Mouse (Mus musculus) C2C12 (cell line): ENCODE data around the gene Akr1c6. TPM values are rescaled to one million over a fixed set of nuclear protein-coding genes. Genes with fewer than 3 reads are reported as not detected.

ENCODE experiments used
- H3K27me3 ChIP-seq: one replicate; pipeline ENCODE4 v1.6.1; 2011; ENCODE audit not compliant: control insufficient read depth, insufficient read depth, insufficient read length
- H3K36me3 ChIP-seq: one replicate; pipeline ENCODE4 v1.6.1; 2011; ENCODE audit not compliant: control insufficient read depth, insufficient read depth
- H3K4me3 ChIP-seq: one replicate; pipeline ENCODE4 v1.5.1; 2011; ENCODE audit warnings: mild to moderate bottlenecking, control low read depth; ENCODE audit not compliant: poor library complexity, insufficient read depth, severe bottlenecking
- H3K79me2 ChIP-seq: one replicate; pipeline ENCODE4 v1.6.1; 2011; ENCODE audit not compliant: control insufficient read depth, insufficient read depth
- H3K79me3 ChIP-seq: one replicate; pipeline ENCODE4 v1.6.1; 2011; ENCODE audit warnings: low read depth, control low read depth
- H3ac ChIP-seq: one replicate; pipeline ENCODE3; 2011; ENCODE audit warnings: low read depth; ENCODE audit not compliant: control insufficient read depth, insufficient read length
- CEBPB ChIP-seq: IDR thresholded peaks from one replicate; pipeline ENCODE4 v1.6.1; 2011; ENCODE audit warnings: low read depth, mild to moderate bottlenecking, control low read depth, moderate library complexity
- CTCF ChIP-seq: IDR thresholded peaks from one replicate; pipeline ENCODE4 v1.5.1; 2011; ENCODE audit not compliant: control insufficient read depth, insufficient read depth, insufficient read length
- FOSL1 ChIP-seq: IDR thresholded peaks from one replicate; pipeline ENCODE4 v1.8.0; 2011; ENCODE audit warnings: mild to moderate bottlenecking, low read length; ENCODE audit not compliant: poor library complexity, insufficient read depth, severe bottlenecking
- MAX ChIP-seq: IDR thresholded peaks from one replicate; pipeline ENCODE4 v1.6.1; 2011; ENCODE audit warnings: mild to moderate bottlenecking, control low read depth
- MYOD1 ChIP-seq: IDR thresholded peaks from one replicate; pipeline ENCODE4 v1.6.1; 2011; ENCODE audit warnings: low read depth; ENCODE audit not compliant: control insufficient read depth, insufficient read length
- MYOG ChIP-seq: IDR thresholded peaks from one replicate; pipeline ENCODE4 v1.6.1; 2011; ENCODE audit not compliant: control insufficient read depth, insufficient read length; ENCODE audit errors: extremely low read depth
- USF1 ChIP-seq: IDR thresholded peaks from one replicate; pipeline ENCODE4 v1.6.1; 2011; ENCODE audit warnings: low read depth, mild to moderate bottlenecking, control low read depth, moderate library complexity
- polyA plus RNA-seq: library from polyadenylated mRNA; unstranded; fragments of >200 nt; fragmentation: generic; extraction: Trizol; gene quantifications from one replicate; pipeline ENCODE4 v1.2.1, GENCODE M21; 2012; ENCODE audit warnings: missing spikeins

Gene Akr1c6
- polyA plus RNA-seq, 1 experiment, result not detected

GRCm38 (mm10) chr13:4465641-4466040 lies 31.5 kb downstream of the Akr1c6 start:
- Histone ChIP-seq H3ac (no peak overlapping the region), H3K79me3 (no peaks in the 10 kb centered on the region), H3K27me3 (no peaks in the 10 kb centered on the region), H3K4me3 (no peak overlapping the region), H3K36me3 (no peaks in the 10 kb centered on the region), H3K79me2 (no peaks in the 10 kb centered on the region)
- no peak for TF ChIP-seq USF1
- no peak for TF ChIP-seq CEBPB
- TF ChIP-seq FOSL1, result no peak
- TF ChIP-seq MAX, result no peak
- no peak for TF ChIP-seq CTCF
- no peak for TF ChIP-seq MYOG
- no peak for TF ChIP-seq MYOD1

- TF ChIP-seq MYOG (no peak), USF1 (no peak), MAX (no peak), MYOD1 (no peak), FOSL1 (no peak), CTCF (no peak), CEBPB (no peak)
- Histone ChIP-seq H3K79me3 (no peaks in the 10 kb centered on the region), H3K4me3 (no peak overlapping the region), H3K27me3 (no peaks in the 10 kb centered on the region), H3K79me2 (no peaks in the 10 kb centered on the region), H3ac (no peak overlapping the region), H3K36me3 (no peaks in the 10 kb centered on the region)
Measured at GRCm38 (mm10) chr13:4467896-4468295, 33.8 kb downstream of the Akr1c6 start.

Other genes with a start within 250 kb of the Akr1c6 start
- 9.2 TPM for gene Akr1c13, start 243.2 kb upstream of the Akr1c6 start, polyA plus RNA-seq
- gene Akr1c19, start 205.6 kb upstream of the Akr1c6 start, polyA plus RNA-seq, result not detected
- gene Akr1c12, start 154.9 kb upstream of the Akr1c6 start, polyA plus RNA-seq, result 2.4 TPM
- gene Akr1c20, start 89.0 kb downstream of the Akr1c6 start, polyA plus RNA-seq, result not detected
- gene Akr1c21, start 139.8 kb downstream of the Akr1c6 start, polyA plus RNA-seq, result not detected
- 7.8 TPM for gene Akr1e1, start 174.9 kb downstream of the Akr1c6 start, polyA plus RNA-seq